Mouse (Mus musculus) liver, embryonic 14.5 days (tissue): ENCODE measurements around the gene Rgl2.

ENCODE experiments used
- CTCF ChIP-seq: IDR thresholded peaks from 2 replicates; pipeline ENCODE4 v1.5.1; 2016; ENCODE audit warnings: antibody characterized with exemption, low read depth, control low read depth
- EP300 ChIP-seq: IDR thresholded peaks from 2 replicates; pipeline ENCODE4 v1.6.1; 2016; ENCODE audit warnings: antibody characterized with exemption, low read depth

DNA sequence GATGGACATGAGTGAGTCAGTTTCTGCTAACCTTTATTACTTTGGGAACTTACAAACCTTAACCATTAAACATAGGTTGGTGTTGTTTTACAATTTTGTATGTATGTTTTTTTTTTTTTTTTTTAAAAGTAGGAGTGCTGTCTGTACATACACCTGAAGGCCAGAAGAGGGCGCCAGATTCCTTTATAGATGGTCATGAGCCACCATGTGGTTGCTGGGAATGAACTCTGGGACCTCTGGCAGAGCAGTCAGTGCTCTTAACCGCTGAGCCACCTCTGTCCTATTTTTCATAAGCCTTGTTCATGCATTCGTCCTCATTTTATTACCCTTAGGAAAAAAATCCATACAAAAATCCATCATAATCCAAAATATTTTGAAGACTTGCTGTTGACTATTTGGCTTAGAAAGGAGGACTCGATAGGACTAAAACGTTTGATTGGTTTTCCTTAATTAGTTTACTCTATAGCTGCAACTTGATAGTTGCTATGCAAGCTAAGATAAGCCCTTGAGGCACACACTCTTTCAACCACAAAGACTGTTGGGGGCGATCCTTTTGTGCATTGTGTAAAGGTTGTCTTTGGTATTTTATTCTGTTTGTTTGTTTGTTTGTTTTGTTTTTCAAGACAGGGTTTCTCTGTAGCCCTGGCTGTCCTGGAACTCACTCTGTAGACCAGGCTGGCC, 32.1 kb upstream of the Rgl2 start:
- TF ChIP-seq CTCF (peak; percentile 85), EP300 (no peak)
